Mouse (Mus musculus) inflammation-experienced regulatory T-cells, adult 6 months (primary cell): ENCODE data around the gene Olfr1382. TPM values are rescaled to one million over a fixed set of nuclear protein-coding genes. Genes with fewer than 3 reads are reported as not detected.
"Not testable (repeated sequence)": the region's sequence is repeated elsewhere in the genome, so short reads cannot be mapped to it uniquely, and the experiment has no call there.

Experiments
- ATAC-seq: one replicate; pipeline ENCODE4 v1.8.0; 2017
- polyA plus RNA-seq, 3 experiments: library from polyadenylated mRNA; unstranded; fragments of 100-300 nt; shearing (Covaris generic); gene quantifications; one replicate each; pipeline ENCODE4 v1.2.1; 2017

Olfr1382 gene
- not detected for polyA plus RNA-seq

DNA sequence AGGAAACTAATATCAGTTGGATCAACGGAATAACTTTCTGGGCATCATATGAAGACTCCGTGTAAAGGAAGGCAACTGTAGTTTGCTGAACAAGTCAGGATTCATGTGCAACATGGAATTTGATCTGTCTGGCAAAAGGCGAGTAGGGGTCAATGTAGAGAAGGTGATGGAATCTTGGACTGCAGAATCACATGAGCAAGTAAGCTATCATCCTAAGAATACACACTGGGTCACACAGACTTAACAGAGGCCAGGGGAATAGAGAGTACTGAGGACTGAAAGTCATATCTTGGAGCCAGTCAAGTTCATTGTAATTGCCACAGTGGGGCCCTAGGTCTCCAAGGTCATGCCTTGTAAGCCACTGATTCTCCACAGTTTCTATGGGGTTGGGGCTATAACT, at the start of gene Olfr1382:
TSS of gene Olfr1382 (plus strand) at position 301 of the 400 bp plus-strand sequence.
- no peak for ATAC-seq

DNA sequence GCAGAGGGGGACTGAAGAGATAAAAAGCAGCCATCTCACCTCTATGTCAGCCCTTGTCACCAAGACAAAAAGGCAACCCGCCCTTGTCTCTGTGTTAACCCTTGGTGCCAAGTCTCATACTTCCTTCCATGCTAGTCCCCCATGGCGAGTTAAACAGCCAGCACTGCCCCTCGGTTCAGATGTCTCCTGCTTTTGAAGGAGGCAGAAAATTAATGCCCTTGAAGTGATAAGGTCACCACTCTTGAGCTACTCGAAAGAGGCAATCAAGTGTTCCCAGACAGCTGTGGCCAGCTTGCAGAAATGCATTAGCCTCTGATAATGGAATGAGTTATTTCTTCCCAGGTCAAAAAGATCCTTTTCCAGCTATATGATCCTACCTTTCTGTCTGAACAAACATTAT, 42.1 kb upstream of the Olfr1382 start:
- no peak for ATAC-seq

DNA sequence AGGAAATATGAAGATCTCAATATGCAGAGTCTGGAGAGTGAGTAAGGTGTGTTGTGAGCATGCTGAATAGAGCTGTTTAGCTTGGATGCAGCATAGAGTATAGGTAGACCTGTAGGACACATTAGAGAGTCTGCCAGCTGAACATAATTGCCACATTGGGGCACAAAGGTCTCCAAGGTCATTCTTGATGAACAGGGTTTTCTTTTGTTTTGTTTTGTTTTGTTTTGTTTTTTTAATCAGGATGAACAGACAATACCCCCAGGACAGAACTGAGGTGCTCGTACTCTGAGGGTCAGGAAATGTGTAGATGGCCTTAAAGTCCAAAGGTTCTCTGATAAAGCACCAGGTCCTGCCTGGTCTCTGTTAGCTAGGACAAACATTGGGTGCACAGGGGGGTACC, 39.3 kb upstream of the Olfr1382 start, which contains the start of gene Olfr1385:
TSS of gene Olfr1385 (plus strand) at position 301 of the 400 bp plus-strand sequence.
- not testable (repeated sequence) for ATAC-seq

DNA sequence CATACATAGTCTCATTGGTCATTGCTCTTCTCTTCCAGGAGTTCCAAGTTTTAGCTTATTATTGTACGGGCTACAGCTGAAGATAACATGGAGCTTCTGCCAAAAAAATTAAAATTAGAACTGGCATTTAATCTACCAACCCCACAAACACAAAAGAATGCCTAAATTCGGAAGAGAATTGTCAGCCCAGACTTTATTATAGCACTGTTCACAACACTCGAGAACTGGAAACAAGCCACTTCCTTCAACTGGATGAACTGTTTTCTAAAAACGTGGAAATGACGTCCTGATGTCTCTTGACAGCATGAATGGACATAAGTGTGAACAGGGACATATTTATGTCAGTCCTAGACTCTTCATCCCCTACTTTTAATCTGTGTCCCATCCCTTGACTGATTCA, 10.0 kb upstream of the Olfr1382 start:
- no peak for ATAC-seq

DNA sequence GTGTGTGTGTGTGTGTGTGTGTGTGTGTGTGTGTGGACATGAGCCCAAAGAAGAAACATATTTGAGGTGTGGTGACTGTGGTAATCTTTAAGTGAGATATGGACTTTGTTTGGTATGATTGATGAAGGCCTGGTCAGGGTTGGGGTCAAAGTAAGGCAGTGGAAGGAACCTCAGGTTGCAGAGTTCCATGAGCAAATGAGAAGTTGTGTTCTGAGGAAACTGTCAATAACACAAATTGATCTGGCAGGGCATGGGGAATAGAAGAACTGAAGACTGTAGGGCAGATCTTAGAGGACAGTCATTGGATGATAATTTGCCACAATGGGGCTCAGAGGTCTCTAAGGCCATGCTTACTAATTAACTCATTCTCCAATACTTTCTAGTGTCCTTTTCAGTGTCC, 8.7 kb upstream of the Olfr1382 start, which contains the start of gene Olfr1383:
TSS of gene Olfr1383 (plus strand) at position 301 of the 400 bp plus-strand sequence.
- ATAC-seq, result no peak

DNA sequence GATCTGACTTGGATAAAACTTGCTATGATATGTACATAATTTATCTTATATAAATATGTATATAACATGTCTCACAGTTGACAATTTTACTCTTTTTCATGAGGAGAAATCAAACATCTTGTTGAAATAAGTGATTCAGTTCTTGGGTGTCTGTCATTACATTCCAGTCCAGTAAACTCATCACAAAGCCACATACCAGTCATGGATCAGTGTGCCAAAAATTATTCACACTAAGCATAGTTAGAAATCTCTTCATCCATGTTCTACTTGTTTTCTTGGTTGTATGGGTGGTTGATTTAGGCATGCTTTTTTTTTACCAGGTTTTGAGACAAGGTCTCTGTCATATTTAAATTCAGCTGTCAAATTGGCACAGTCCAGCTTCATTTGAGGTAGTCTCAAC, 4.7 kb downstream of the Olfr1382 start:
- ATAC-seq, result no peak

DNA sequence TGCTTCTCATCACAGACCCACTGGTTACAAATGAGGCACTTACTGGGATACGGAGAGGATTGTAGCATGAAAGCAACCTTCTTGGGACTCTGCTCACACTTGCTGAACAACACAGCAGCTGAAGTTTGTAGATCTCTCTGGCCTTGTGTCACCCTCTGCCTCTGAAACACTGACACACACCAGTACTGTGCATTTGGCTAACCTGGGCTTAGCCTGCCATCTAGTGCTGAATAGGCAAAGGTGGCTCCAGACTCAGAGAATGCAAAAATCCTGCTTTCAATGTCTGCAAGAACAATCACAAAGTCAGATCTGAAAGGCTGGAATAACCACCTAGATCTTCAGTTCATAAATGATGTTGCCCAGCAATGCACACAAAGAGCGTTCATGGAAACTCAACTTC, 8.6 kb downstream of the Olfr1382 start:
- ATAC-seq, result not testable (repeated sequence)

DNA sequence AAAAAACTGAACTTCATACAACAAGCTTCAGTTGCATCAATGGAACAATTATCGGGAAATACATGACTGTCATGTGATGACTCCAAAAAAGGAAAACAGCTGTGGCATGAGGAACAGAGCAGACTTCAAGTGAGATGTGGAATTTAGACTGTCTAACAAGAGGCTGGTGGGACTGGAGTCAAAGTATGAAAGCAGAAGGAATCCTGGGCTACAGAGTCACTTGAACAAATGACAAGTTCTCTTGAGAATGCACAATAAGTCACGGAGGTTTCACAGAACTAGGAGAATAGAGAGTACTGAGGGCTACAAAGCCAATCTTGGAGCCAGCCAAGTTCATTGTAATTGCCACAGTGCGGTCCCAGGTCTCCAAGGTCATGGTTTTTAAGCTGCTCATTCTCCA, 15.1 kb downstream of the Olfr1382 start, which contains the start of gene Olfr1381:
TSS of gene Olfr1381 (plus strand) at position 301 of the 400 bp plus-strand sequence.
- ATAC-seq, result not testable (repeated sequence)

DNA sequence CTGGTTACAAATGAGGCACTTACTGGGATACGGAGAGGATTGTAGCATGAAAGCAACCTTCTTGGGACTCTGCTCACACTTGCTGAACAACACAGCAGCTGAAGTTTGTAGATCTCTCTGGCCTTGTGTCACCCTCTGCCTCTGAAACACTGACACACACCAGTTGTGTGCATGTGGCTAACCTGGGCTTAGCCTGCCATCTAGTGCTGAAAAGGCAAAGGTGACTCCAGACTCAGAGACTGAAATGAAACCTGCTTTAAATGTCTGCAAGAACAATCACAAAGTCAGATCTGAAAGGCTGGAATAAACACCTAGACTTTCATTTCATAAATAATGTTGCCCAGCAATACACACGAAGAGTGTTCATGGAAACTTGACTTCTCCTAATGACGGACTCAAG, 26.0 kb downstream of the Olfr1382 start:
- not testable (repeated sequence) for ATAC-seq

DNA sequence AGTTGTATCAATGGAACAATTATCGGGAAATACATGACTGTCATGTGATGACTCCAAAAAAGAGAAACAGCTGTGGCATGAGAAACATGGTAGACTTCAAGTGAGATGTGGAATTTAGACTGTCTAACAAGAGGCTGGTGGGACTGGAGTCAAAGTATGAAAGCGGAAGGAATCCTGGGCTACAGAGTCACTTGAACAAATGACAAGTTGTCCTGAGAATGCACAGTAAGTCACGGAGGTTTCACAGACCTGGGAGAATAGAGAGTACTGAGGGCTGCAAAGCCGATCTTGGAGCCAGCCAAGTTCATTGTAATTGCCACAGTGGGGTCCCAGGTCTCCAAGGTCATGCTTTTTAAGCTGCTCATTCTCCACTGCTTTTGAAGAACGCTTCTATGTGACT, 28.5 kb downstream of the Olfr1382 start, which contains the start of gene Olfr1380:
TSS of gene Olfr1380 (plus strand) at position 301 of the 400 bp plus-strand sequence.
- ATAC-seq, result not testable (repeated sequence)

DNA sequence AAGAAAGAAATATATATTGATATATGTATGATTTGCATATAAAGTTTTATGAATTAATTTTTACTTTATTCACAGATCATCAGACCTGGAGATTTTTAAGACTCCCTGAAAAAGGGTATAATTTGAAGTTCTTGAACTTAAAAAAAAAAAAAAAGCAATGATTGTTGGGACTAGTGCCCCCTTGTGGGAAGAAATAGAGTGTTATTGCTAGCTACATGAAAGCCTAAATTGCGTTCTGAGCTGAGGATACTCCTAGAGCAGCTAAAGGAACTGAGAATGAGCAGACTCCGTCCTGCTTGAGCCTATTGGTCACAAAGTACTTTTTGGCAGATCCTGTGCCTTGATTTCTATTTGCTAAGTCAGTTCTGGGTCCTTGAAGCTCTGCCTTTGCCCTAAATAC, 47.0 kb downstream of the Olfr1382 start:
- ATAC-seq, result not testable (repeated sequence)

DNA sequence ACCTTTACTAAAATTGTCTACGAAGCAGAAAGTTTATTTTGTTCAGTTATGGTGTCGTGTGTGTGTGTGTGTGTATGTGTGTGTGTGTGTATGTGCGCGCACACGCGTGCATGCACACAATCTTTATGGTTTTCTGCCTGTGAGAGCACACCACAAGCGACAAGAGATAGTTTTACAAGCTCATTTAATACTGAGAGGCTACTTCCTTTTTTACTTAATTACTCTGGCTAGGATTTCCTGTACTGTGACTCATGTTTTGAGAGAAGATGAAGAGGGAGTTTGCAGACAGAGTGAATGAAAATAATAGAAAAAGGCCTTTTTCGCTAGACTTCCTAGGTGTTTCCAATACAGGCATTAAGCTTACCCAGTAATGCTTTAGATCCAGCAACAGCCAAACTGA, 52.4 kb downstream of the Olfr1382 start:
- not testable (repeated sequence) for ATAC-seq

Other genes starting within 250 kb of the Olfr1382 start
- gene Olfr1393, start 249.9 kb upstream of the Olfr1382 start, polyA plus RNA-seq, result not detected
- gene Olfr1392, start 243.0 kb upstream of the Olfr1382 start, polyA plus RNA-seq, result not detected
- gene Olfr10, start 223.5 kb upstream of the Olfr1382 start, polyA plus RNA-seq, result not detected
- gene Olfr1391, start 205.5 kb upstream of the Olfr1382 start, polyA plus RNA-seq, result not detected
- under 1 TPM in 1 of 3 experiments, not detected in 2; 0.12 TPM for gene Olfr1390, start 193.1 kb upstream of the Olfr1382 start, polyA plus RNA-seq
- not detected for gene Olfr1389, start 105.2 kb upstream of the Olfr1382 start, polyA plus RNA-seq
- under 1 TPM in 1 of 3 experiments, not detected in 2; 0.15 TPM for gene Olfr1388, start 91.6 kb upstream of the Olfr1382 start, polyA plus RNA-seq
- gene Olfr1387, start 72.9 kb upstream of the Olfr1382 start, polyA plus RNA-seq, result not detected
- gene Olfr1386, start 63.2 kb upstream of the Olfr1382 start, polyA plus RNA-seq, result not detected
- under 1 TPM in 2 of 3 experiments, not detected in 1; 0.10 to 0.35 TPM for gene Olfr1385, start 39.2 kb upstream of the Olfr1382 start, polyA plus RNA-seq
- not detected for gene Olfr1384, start 21.5 kb upstream of the Olfr1382 start, polyA plus RNA-seq
- not detected for gene Olfr1383, start 8.6 kb upstream of the Olfr1382 start, polyA plus RNA-seq
- not detected for gene Olfr1381, start 15.2 kb downstream of the Olfr1382 start, polyA plus RNA-seq
- gene Olfr1380, start 28.6 kb downstream of the Olfr1382 start, polyA plus RNA-seq, result not detected
- not detected for gene Flt4, start 81.0 kb downstream of the Olfr1382 start, polyA plus RNA-seq
- gene Scgb3a1, start 135.4 kb downstream of the Olfr1382 start, polyA plus RNA-seq, result not detected
- gene Cnot6, start 184.5 kb downstream of the Olfr1382 start, polyA plus RNA-seq, result 10 to 100 TPM; 24.2 to 29.7 (median 26.8) TPM